14 mouse cellular contexts compared by ENCODE assay signal in genomic region chr16:9535196-9535595, GRCm38 (mm10).
"Had no signal": no experiment of that assay in that cellular context is flagged by ENCODE, and none has a peak within 500 bp of the region (broad histone marks: within the 10 kb centered on the region; RNA-seq: fewer than 3 reads in every experiment).

No protein-coding gene starts in this region.

- DNase-seq: gastrocnemius, postnatal 14 days; gastrocnemius, postnatal 36 days; heart, adult 11 months; heart, adult 2 months; heart, postnatal 14 days; heart, postnatal 36 days; kidney, adult 11 months; kidney, adult 2 months; kidney, adult 9 months; kidney, postnatal 14 days; kidney, postnatal 36 days; liver; liver, embryonic 13.5 days; liver, postnatal 0 days had no signal
